Mouse (Mus musculus) limb, embryonic 12.5 days (tissue): ENCODE measurements around the gene Gm26602. TPM values are rescaled to one million over a fixed set of nuclear protein-coding genes. Genes with fewer than 3 reads are reported as not detected.

ENCODE experiments used
- ATAC-seq: fragments of 200-750 bp; cut with Nextera tagmentation; 2 replicates; pipeline ENCODE4 v1.8.0; 2017; ENCODE audit warnings: low read depth, moderate TSS enrichment; ENCODE audit not compliant: insufficient number of reproducible peaks, insufficient read depth, low FRiP score, low TSS enrichment
- H3K27ac ChIP-seq: fragments of 300-500 bp; sonication (generic); 2 replicates; pipeline ENCODE4 v1.5.1; 2016; ENCODE audit warnings: mild to moderate bottlenecking, moderate library complexity
- H3K27me3 ChIP-seq: fragments of 300-500 bp; sonication (generic); 2 replicates; pipeline ENCODE4 v1.6.1; 2016; ENCODE audit warnings: mild to moderate bottlenecking, moderate library complexity
- H3K36me3 ChIP-seq: fragments of 300-500 bp; sonication (generic); 2 replicates; pipeline ENCODE4 v1.6.1; 2016; ENCODE audit warnings: mild to moderate bottlenecking, moderate library complexity
- H3K4me1 ChIP-seq: fragments of 300-500 bp; sonication (generic); replicated peaks from 2 replicates; pipeline ENCODE4 v1.6.1; 2016
- H3K4me2 ChIP-seq: fragments of 300-500 bp; sonication (generic); 2 replicates; pipeline ENCODE4 v1.6.1; 2016; ENCODE audit warnings: mild to moderate bottlenecking, moderate library complexity
- H3K4me3 ChIP-seq: fragments of 300-500 bp; sonication (generic); replicated peaks from 2 replicates; pipeline ENCODE4 v1.5.1; 2016; ENCODE audit warnings: mild to moderate bottlenecking
- H3K9ac ChIP-seq: fragments of 300-500 bp; sonication (generic); replicated peaks from 2 replicates; pipeline ENCODE4 v1.6.1; 2016; ENCODE audit warnings: mild to moderate bottlenecking, moderate library complexity
- H3K9me3 ChIP-seq: fragments of 300-500 bp; sonication (generic); 2 replicates; pipeline ENCODE4 v1.6.1; 2016; ENCODE audit warnings: mild to moderate bottlenecking, moderate library complexity
- WGBS: fragments of 180-500 bp; shearing (Covaris S2); methylation state at CpG from one replicate; pipeline ENCODE4 v1.1.7; 2016; 5-methylcytosine and 5-hydroxymethylcytosine counted together
- polyA plus RNA-seq: library from polyadenylated mRNA; unstranded; fragments of >200 nt; fragmentation: Nextera tagmentation; extraction: Ambion mirVana; gene quantifications from 2 replicates; pipeline ENCODE4 v1.2.1, GENCODE M21; 2016

Gene Gm26602
- polyA plus RNA-seq, 1 experiment from 2014 or later, result 5.5 TPM

- ATAC-seq, result no peak
- no peaks in the 10 kb centered on the region for H3K27me3 ChIP-seq
- WGBS, result 86% methylated on average over 16 of the region's 16 CpGs
- peaks cover 93% of the 10 kb centered on the region for H3K36me3 ChIP-seq
- H3K27ac ChIP-seq, result peak overlapping the region; percentile 82; the same call in 1 of the 2 replicates
- H3K9ac ChIP-seq, result no peak overlapping the region
- H3K4me3 ChIP-seq, result no peak overlapping the region
- H3K4me2 ChIP-seq, result no peak overlapping the region
- peaks cover 83% of the 10 kb centered on the region for H3K4me1 ChIP-seq
- no peaks in the 10 kb centered on the region for H3K9me3 ChIP-seq
Measured at GRCm38 (mm10) chr10:79934794-79935569, 24.3 kb downstream of the Gm26602 start.

GRCm38 (mm10) chr10:79936284-79936910 lies 25.7 kb downstream of the Gm26602 start:
- peaks cover 95% of the 10 kb centered on the region for H3K36me3 ChIP-seq
- H3K4me3 ChIP-seq, result no peak overlapping the region

GRCm38 (mm10) chr10:79936911-79937441 lies 26.3 kb downstream of the Gm26602 start:
- Histone ChIP-seq H3K4me1 (peaks cover 69% of the 10 kb centered on the region), H3K27me3 (no peaks in the 10 kb centered on the region), H3K9me3 (no peaks in the 10 kb centered on the region), H3K4me3 (no peak overlapping the region), H3K27ac (peak overlapping the region; percentile 26), H3K36me3 (peaks cover 95% of the 10 kb centered on the region), H3K4me2 (no peak overlapping the region), H3K9ac (no peak overlapping the region; the same call in 1 of the 2 replicates)
- ATAC-seq, result no peak
- WGBS, result 81% methylated on average over 27 of the region's 27 CpGs

More at GRCm38 (mm10) chr10:79936284-79936910, 25.7 kb downstream of the Gm26602 start:
- Histone ChIP-seq H3K4me1 (peaks cover 75% of the 10 kb centered on the region), H3K9me3 (no peaks in the 10 kb centered on the region), H3K9ac (no peak overlapping the region), H3K4me2 (no peak overlapping the region), H3K27ac (peak overlapping the region; percentile 26), H3K27me3 (no peaks in the 10 kb centered on the region)
- WGBS, result 64% methylated on average over 10 of the region's 10 CpGs
- ATAC-seq, result no peak

GRCm38 (mm10) chr10:79937775-79938526 lies 27.3 kb downstream of the Gm26602 start:
- no peak for ATAC-seq
- Histone ChIP-seq H3K36me3 (peaks cover 92% of the 10 kb centered on the region), H3K4me3 (no peak overlapping the region)

GRCm38 (mm10) chr10:79940749-79941148 lies 30.1 kb downstream of the Gm26602 start:
- peaks cover 76% of the 10 kb centered on the region for H3K36me3 ChIP-seq
- no peak overlapping the region for H3K4me3 ChIP-seq
- H3K4me1 ChIP-seq, result peaks cover 63% of the 10 kb centered on the region
- no peak for ATAC-seq
- no peak overlapping the region for H3K4me2 ChIP-seq
- H3K27ac ChIP-seq, result no peak overlapping the region
- 53% methylated on average over 7 of the region's 7 CpGs for WGBS
- no peaks in the 10 kb centered on the region for H3K27me3 ChIP-seq
- no peaks in the 10 kb centered on the region for H3K9me3 ChIP-seq
- H3K9ac ChIP-seq, result no peak overlapping the region

More at GRCm38 (mm10) chr10:79937775-79938526, 27.3 kb downstream of the Gm26602 start:
- Histone ChIP-seq H3K9me3 (no peaks in the 10 kb centered on the region), H3K4me1 (peaks cover 62% of the 10 kb centered on the region), H3K27ac (0 out of 2 replicates have a peak overlapping the region, but pooled peaks have one; percentile 35), H3K27me3 (no peaks in the 10 kb centered on the region), H3K4me2 (no peak overlapping the region), H3K9ac (no peak overlapping the region)
- 67% methylated on average over 11 of the region's 11 CpGs for WGBS

GRCm38 (mm10) chr10:79942988-79943387 lies 32.3 kb downstream of the Gm26602 start:
- no peak overlapping the region for H3K4me3 ChIP-seq
- H3K36me3 ChIP-seq, result peaks cover 71% of the 10 kb centered on the region
- ATAC-seq, result no peak
- no peak overlapping the region for H3K9ac ChIP-seq
- H3K27me3 ChIP-seq, result no peaks in the 10 kb centered on the region
- no peaks in the 10 kb centered on the region for H3K9me3 ChIP-seq
- H3K4me2 ChIP-seq, result no peak overlapping the region
- 97% methylated on average over 1 of the region's 1 CpGs for WGBS
- peak overlapping the region; percentile 89; the same call in 1 of the 2 replicates for H3K27ac ChIP-seq
- peaks cover 57% of the 10 kb centered on the region for H3K4me1 ChIP-seq

GRCm38 (mm10) chr10:79943471-79943901 lies 32.8 kb downstream of the Gm26602 start:
- Histone ChIP-seq H3K4me1 (peaks cover 53% of the 10 kb centered on the region), H3K9ac (0 out of 2 replicates have a peak overlapping the region, but pooled peaks have one; percentile 24), H3K9me3 (no peaks in the 10 kb centered on the region), H3K27ac (peak overlapping the region; percentile 89; the same call in 1 of the 2 replicates), H3K36me3 (peaks cover 70% of the 10 kb centered on the region), H3K4me2 (no peak overlapping the region), H3K4me3 (no peak overlapping the region), H3K27me3 (no peaks in the 10 kb centered on the region)
- WGBS, result 65% methylated on average over 9 of the region's 9 CpGs
- ATAC-seq, result no peak

GRCm38 (mm10) chr10:79945507-79946234 lies 35.0 kb downstream of the Gm26602 start:
- peaks cover 43% of the 10 kb centered on the region for H3K4me1 ChIP-seq

GRCm38 (mm10) chr10:79946752-79947322 lies 36.2 kb downstream of the Gm26602 start:
- H3K9ac ChIP-seq, result peak overlapping the region; percentile 34; the same call in 1 of the 2 replicates

More at GRCm38 (mm10) chr10:79945507-79946234, 35.0 kb downstream of the Gm26602 start:
- 13% methylated on average over 16 of the region's 16 CpGs for whole genome bisulfite sequencing
- Histone ChIP-seq H3K4me2 (peak overlapping the region; percentile 27; the same call in 1 of the 2 replicates), H3K9ac (peak overlapping the region; percentile 46; the same call in 1 of the 2 replicates), H3K36me3 (peaks cover 74% of the 10 kb centered on the region), H3K27me3 (no peaks in the 10 kb centered on the region), H3K27ac (peak overlapping the region; percentile 89), H3K4me3 (no peak overlapping the region), H3K9me3 (no peaks in the 10 kb centered on the region)
- ATAC-seq, result no peak

GRCm38 (mm10) chr10:79947502-79947901 lies 36.8 kb downstream of the Gm26602 start:
- Histone ChIP-seq H3K27ac (peak overlapping the region; percentile 89; the same call in 1 of the 2 replicates), H3K9me3 (no peaks in the 10 kb centered on the region), H3K4me1 (peaks cover 43% of the 10 kb centered on the region), H3K9ac (no peak overlapping the region), H3K36me3 (peaks cover 70% of the 10 kb centered on the region), H3K27me3 (no peaks in the 10 kb centered on the region), H3K4me2 (no peak overlapping the region), H3K4me3 (no peak overlapping the region)
- WGBS, result 70% methylated on average over 6 of the region's 6 CpGs
- no peak for ATAC-seq

More at GRCm38 (mm10) chr10:79946752-79947322, 36.2 kb downstream of the Gm26602 start:
- Histone ChIP-seq H3K27ac (peak overlapping the region; percentile 89), H3K4me3 (no peak overlapping the region), H3K27me3 (no peaks in the 10 kb centered on the region), H3K4me2 (peak overlapping the region; percentile 24), H3K36me3 (peaks cover 74% of the 10 kb centered on the region), H3K4me1 (peaks cover 43% of the 10 kb centered on the region), H3K9me3 (no peaks in the 10 kb centered on the region)
- peak; percentile 37; the same call in 1 of the 2 replicates for ATAC-seq
- WGBS, result 16% methylated on average over 7 of the region's 7 CpGs
